Mouse (Mus musculus) liver, embryonic 14.5 days (tissue): Measurements from ENCODE around the gene Prss23. TPM values are rescaled to one million over a fixed set of nuclear protein-coding genes. Genes with fewer than 3 reads are reported as not detected.

Experiments
- ATAC-seq: fragments of 200-750 bp; cut with Nextera tagmentation; 2 replicates; pipeline ENCODE4 v1.8.0; 2017; ENCODE audit warnings: moderate number of reproducible peaks, mild to moderate bottlenecking, moderate library complexity; ENCODE audit not compliant: insufficient read depth
- DNase-seq, 3 experiments: peaks; one replicate each; pipeline ENCODE4 v3.0.0-alpha.2; 2012 to 2013; ENCODE audit warnings: low read depth in 3 of 3, low spot score in 3 of 3
- H3K27ac ChIP-seq: fragments of 300-500 bp; sonication (generic); 2 replicates; pipeline ENCODE4 v1.5.1; 2014; ENCODE audit warnings: moderate library complexity, mild to moderate bottlenecking, control low read depth, inconsistent platforms
- H3K27me3 ChIP-seq: fragments of 300-500 bp; sonication (generic); 2 replicates; pipeline ENCODE4 v1.6.1; 2014; ENCODE audit warnings: mild to moderate bottlenecking, low read length, moderate library complexity; ENCODE audit not compliant: control insufficient read depth, insufficient read depth
- H3K36me3 ChIP-seq: fragments of 300-500 bp; sonication (generic); replicated peaks from 2 replicates; pipeline ENCODE4 v1.6.1; 2014; ENCODE audit warnings: low read depth; ENCODE audit not compliant: control insufficient read depth, insufficient read depth
- H3K4me1 ChIP-seq, 2 experiments: fragments of 200-500 bp in 1 of 2; fragments of 300-500 bp in 1 of 2; sonication (generic) in 1 of 2; replicated peaks; 2 replicates each; pipeline ENCODE4 v1.6.1; 2012 to 2014; ENCODE audit warnings: antibody characterized with exemption in 1 of 2, inconsistent platforms in 1 of 2, low read length in 1 of 2; ENCODE audit not compliant: control insufficient read depth in 2 of 2, insufficient read depth in 2 of 2
- H3K4me2 ChIP-seq: fragments of 300-500 bp; sonication (generic); 2 replicates; pipeline ENCODE4 v1.6.1; 2014; ENCODE audit warnings: low read depth, mild to moderate bottlenecking, control low read depth, moderate library complexity
- H3K4me3 ChIP-seq, 2 experiments: fragments of 200-500 bp in 1 of 2; fragments of 300-500 bp in 1 of 2; sonication (generic) in 1 of 2; 2 replicates each; pipeline ENCODE4 v1.5.1; 2012 to 2014; ENCODE audit warnings: low read depth in 2 of 2, low read length in 2 of 2, mild to moderate bottlenecking in 2 of 2, control low read depth in 1 of 2, inconsistent platforms in 1 of 2, moderate library complexity in 1 of 2; ENCODE audit not compliant: insufficient read depth in 1 of 2
- H3K9ac ChIP-seq: fragments of 300-500 bp; sonication (generic); replicated peaks from 2 replicates; pipeline ENCODE4 v1.6.1; 2014; ENCODE audit warnings: mild to moderate bottlenecking, control low read depth, moderate library complexity
- H3K9me3 ChIP-seq: fragments of 300-500 bp; sonication (generic); 2 replicates; pipeline ENCODE4 v1.6.1; 2016; ENCODE audit warnings: low read length, mixed read lengths; ENCODE audit not compliant: control insufficient read depth
- CTCF ChIP-seq: IDR thresholded peaks from 2 replicates; pipeline ENCODE4 v1.5.1; 2016; ENCODE audit warnings: antibody characterized with exemption, low read depth, control low read depth
- EP300 ChIP-seq: IDR thresholded peaks from 2 replicates; pipeline ENCODE4 v1.6.1; 2016; ENCODE audit warnings: antibody characterized with exemption, low read depth
- WGBS: fragments of 180-500 bp; shearing (Covaris S2); extraction: QIAGEN DNeasy Blood & Tissue Kit; methylation state at CpG from one replicate; pipeline ENCODE4 v1.1.7; 2014; ENCODE audit not compliant: insufficient replicate concordance; 5-methylcytosine and 5-hydroxymethylcytosine counted together
- polyA plus RNA-seq, 2 experiments: library from polyadenylated mRNA; depleted of rRNA in 1 of 2; stranded (reverse) in 1 of 2; unstranded in 1 of 2; fragments of >200 nt; fragmentation: Nextera tagmentation in 1 of 2; extraction: Ambion mirVana in 1 of 2; gene quantifications; 2 replicates each; pipeline versions ENCODE4 v1.2.1 to v1.2.3; 2012 to 2014

Gene Prss23
- polyA plus RNA-seq, 2 experiments = 2.4 to 4.2 TPM

GRCm38 (mm10) chr7:89463775-89464592, 63.0 kb downstream of the Prss23 start:
- no peaks in the 10 kb centered on the region for H3K9me3 ChIP-seq
- H3K27me3 ChIP-seq = no peaks in the 10 kb centered on the region
- H3K27ac ChIP-seq = no peak overlapping the region
- ATAC-seq (no peak), DNase-seq (no peak)
- no peak overlapping the region for H3K4me2 ChIP-seq
- no peak overlapping the region for H3K9ac ChIP-seq
- TF ChIP-seq EP300 (no peak), CTCF (no peak)
- WGBS = 45% methylated on average over 10 of the region's 10 CpGs
- peaks cover 0 to 2% of the 10 kb centered on the region in 2 experiments; a peak in 1 of 4 replicates for H3K4me1 ChIP-seq
- no peaks in the 10 kb centered on the region for H3K36me3 ChIP-seq
- no peak overlapping the region for H3K4me3 ChIP-seq

GRCm38 (mm10) chr7:89463246-89463645, 63.7 kb downstream of the Prss23 start:
- DNase-seq (no peak), ATAC-seq (no peak)
- no peak overlapping the region for H3K9ac ChIP-seq
- no peaks in the 10 kb centered on the region for H3K36me3 ChIP-seq
- no peak overlapping the region for H3K27ac ChIP-seq
- H3K4me3 ChIP-seq = no peak overlapping the region
- no peak for TF ChIP-seq CTCF
- TF ChIP-seq EP300 = no peak
- no peak overlapping the region for H3K4me2 ChIP-seq
- H3K9me3 ChIP-seq = no peaks in the 10 kb centered on the region
- H3K27me3 ChIP-seq = no peaks in the 10 kb centered on the region
- WGBS = 53% methylated on average over 3 of the region's 3 CpGs
- peaks cover 0 to 2% of the 10 kb centered on the region in 2 experiments; a peak in 1 of 4 replicates for H3K4me1 ChIP-seq

GRCm38 (mm10) chr7:89462646-89463207, 64.3 kb downstream of the Prss23 start:
- H3K36me3 ChIP-seq = no peaks in the 10 kb centered on the region
- H3K9ac ChIP-seq = no peak overlapping the region
- H3K27me3 ChIP-seq = no peaks in the 10 kb centered on the region
- no peak overlapping the region for H3K27ac ChIP-seq
- WGBS = 72% methylated on average over 5 of the region's 5 CpGs
- no peak for DNase-seq
- H3K4me3 ChIP-seq = no peak overlapping the region
- peaks cover 0 to 2% of the 10 kb centered on the region in 2 experiments; a peak in 1 of 4 replicates for H3K4me1 ChIP-seq
- H3K9me3 ChIP-seq = no peaks in the 10 kb centered on the region
- TF ChIP-seq EP300 = no peak
- no peak for ATAC-seq
- no peak overlapping the region for H3K4me2 ChIP-seq

GRCm38 (mm10) chr7:89461351-89461750, 65.6 kb downstream of the Prss23 start:
- Histone ChIP-seq H3K4me1 (peaks cover 0 to 2% of the 10 kb centered on the region in 2 experiments; a peak in 1 of 4 replicates), H3K9me3 (no peaks in the 10 kb centered on the region), H3K36me3 (no peaks in the 10 kb centered on the region), H3K9ac (no peak overlapping the region), H3K27ac (no peak overlapping the region), H3K4me2 (no peak overlapping the region), H3K27me3 (no peaks in the 10 kb centered on the region), H3K4me3 (no peak overlapping the region)
- ATAC-seq (no peak), DNase-seq (no peak)
- WGBS = 69% methylated on average over 3 of the region's 3 CpGs
- TF ChIP-seq EP300 (no peak), CTCF (no peak)

- ATAC-seq (no peak), DNase-seq (no peak)
Measured at GRCm38 (mm10) chr7:89460911-89461310, 66.1 kb downstream of the Prss23 start.

More at GRCm38 (mm10) chr7:89460911-89461310, 66.1 kb downstream of the Prss23 start:
- H3K27ac ChIP-seq = no peak overlapping the region
- no peaks in the 10 kb centered on the region for H3K9me3 ChIP-seq
- no peak overlapping the region for H3K4me2 ChIP-seq
- no peaks in the 10 kb centered on the region for H3K27me3 ChIP-seq
- H3K4me3 ChIP-seq = no peak overlapping the region
- TF ChIP-seq CTCF = no peak
- TF ChIP-seq EP300 = no peak
- H3K4me1 ChIP-seq = peaks cover 0 to 2% of the 10 kb centered on the region in 2 experiments; a peak in 1 of 4 replicates
- no peaks in the 10 kb centered on the region for H3K36me3 ChIP-seq
- H3K9ac ChIP-seq = no peak overlapping the region
